Mouse (Mus musculus) stomach, adult 2 months (tissue): ENCODE results near the gene Donson. TPM values are rescaled to one million over a fixed set of nuclear protein-coding genes. Genes with fewer than 3 reads are reported as not detected.

Experiments
- polyA plus RNA-seq: library from polyadenylated mRNA; depleted of rRNA; stranded (reverse); fragments of >200 nt; gene quantifications from 2 replicates; pipeline ENCODE4 v1.2.3, GENCODE M21; 2012; rRNA removed

Donson gene
- 1.8 and 3.4 TPM in 2 replicates for polyA plus RNA-seq

DNA sequence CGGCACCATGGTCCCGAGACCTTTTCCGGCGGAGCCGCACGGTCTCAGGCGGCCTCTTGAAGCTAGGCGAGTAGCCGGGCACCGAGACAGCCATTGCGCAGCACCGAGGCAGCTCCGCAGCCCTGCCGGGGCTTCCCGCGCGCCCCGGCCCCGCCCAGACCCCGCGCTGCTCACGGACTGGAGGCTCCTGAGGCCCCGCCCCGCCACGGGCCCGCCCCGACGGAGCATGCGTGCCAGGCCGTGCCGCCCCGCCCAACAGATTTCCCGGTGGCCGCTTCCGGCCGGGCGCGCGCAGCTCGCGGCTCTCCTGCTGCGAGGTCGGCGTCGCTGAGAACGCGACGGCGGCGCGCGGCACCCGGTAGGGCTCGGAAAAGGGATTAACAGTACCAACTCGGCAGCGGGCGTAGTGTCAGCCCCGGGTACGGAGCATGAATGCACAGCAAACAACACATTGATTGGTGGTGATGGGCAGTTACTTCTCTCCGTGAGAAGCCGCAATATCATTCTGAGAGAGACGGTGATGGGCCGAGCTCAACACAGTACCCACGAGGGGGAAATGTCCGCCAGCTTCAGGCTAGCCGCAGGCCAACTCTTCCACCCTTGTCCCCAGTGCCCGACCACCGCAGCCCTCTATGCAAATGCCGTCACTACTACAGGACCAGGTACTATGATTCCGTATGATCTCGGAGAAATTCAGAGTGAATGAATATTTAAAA is at the start of gene Donson:
Gene Donson (minus strand): TSS at position 152 of the 716 bp plus-strand sequence.

DNA sequence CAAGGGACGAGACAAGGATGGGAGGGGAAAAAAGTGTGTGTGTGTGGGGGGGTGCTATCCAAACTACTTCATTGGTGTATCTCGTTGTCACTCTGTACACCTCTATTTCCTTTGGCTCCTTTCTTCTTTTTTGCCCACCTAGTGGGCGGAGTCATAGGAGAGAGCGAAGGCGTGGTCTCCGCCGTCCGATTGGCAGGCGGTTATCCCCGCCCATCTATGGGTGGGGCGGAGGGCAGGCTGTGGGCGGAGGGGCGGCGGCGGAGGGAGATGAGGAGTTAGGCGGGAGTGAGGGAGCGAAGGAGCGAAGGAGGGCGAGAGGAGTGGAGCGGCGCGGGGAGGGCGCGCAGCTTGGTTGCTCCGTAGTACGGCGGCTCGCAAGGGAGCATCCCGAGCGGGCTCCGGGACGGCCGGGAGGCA is 40.5 kb upstream of the Donson start, which contains the start of gene Itsn1:
Gene Itsn1 (plus strand): TSS at position 216 of the 417 bp plus-strand sequence.

DNA sequence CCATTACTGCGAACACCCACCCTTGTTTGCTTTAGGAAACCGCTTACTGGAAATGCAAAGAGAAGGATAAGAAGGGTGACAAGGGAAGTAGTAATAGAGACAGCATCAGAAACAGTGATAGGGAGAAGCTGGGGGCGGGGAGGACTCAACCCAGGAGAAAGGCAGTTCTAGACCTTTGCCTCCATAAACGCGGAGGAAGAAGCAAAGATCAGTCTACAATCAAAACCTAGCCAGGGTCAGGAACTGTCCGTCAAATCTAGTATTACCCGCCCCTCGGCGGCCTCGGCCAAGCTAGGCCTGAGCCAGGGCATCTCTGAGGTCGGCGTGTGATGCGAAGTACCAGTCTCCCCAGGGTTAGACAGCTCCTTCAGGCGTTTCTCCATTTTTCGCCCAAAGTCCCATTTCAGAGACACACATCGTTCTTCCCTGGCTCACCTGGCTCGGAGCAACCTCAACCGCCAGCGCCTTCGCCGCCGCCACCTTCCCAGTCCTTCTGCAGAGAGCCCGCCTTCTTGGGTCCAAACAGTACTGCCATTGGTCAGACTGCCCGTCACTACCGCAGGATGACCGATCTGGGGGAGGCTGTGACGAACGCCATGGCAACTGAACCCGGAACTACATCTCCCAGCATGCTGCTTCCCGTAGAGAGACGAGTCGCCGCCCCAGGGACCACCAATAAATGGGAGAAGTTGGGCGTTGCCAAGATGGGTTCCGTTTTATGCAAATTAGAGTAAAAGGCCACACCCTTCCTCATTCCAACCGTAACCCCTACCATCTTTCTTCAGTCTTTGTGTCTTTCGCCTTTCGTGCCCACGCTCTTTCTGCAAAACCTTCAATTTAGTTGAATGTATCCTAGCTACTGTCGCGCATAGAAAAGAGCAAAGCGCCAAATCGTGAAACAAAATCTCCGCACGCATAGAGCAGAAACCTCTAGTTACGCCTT is 39.8 kb upstream of the Donson start, which contains the start of gene Cryzl1:
Gene Cryzl1 (minus strand): TSS at position 853 of the 943 bp plus-strand sequence.

DNA sequence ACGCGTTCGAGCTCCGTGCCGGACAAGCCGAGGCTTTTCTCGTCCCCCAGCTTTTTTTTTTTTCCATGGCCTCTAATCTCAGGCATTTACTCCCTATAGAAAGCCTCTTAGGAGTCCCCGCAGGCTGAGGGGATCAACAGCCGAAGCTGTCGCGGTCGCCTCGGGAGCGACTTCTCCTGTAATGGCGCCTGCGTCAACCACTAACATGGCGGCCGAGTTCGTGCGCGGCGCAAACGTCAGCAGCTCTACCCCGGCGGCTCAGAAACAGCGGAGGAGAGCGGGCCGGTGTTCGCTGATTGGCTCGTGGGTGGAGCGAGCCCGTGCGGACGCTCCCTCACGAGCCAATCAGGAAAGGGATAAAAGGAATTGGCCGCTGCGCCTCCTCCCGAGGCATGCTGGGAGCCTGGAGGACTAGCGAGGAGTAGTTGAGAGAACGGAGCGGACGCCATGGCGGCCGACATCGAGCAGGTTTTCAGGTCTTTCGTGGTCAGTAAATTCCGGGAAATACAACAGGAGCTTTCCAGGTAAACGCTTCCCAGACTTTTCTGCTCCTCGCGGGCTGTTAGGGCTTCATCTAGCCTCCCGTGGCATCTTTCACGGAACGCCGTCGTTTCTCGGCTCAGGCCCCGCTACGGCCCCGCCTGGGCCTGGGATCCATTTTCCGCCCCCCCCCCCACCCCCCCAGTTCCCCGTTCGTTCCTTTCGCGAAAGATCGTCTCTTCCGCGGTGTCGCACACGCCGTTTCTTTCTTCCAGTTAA is 40.9 kb downstream of the Donson start, which contains the start of gene Son:
Gene Son (plus strand): TSS at position 46 of the 759 bp plus-strand sequence.

DNA sequence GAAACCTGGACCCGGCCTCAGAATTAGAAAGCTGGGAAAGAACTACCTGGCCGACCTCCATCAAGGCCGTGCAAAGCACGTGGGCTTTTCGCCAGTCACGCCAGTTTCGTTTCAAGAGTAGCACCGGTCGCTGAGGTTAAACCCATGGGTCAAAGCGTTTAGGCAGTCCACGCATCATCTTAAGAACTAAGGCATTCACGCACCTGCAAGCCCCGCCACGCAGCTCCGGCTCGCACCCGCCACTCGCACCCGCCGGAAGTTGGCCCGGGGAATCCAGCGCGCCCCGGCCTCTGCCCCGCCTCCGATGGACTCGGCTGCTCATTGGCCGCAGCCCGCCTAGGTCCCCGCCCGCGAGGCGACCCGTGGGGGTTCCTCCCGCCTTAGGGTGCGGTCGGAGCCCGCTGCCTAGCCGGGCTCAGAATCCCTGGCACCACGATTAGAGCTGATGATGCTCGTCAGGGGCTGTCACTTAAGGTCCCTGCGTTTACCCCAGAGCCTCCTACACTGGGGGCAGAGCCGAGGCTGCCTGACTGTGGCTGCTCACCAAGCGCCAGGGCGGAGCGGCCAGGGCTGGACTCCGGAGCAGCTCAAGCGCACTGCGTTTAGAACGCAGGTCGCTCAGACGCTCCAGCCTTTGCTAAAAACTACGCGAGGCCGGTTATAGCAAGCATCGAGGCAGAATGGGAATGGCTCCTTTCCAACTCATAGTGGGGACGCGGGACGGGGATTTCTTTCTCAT is 41.7 kb downstream of the Donson start, which contains the start of gene Gart:
Gene Gart (minus strand): TSS at position 272 of the 739 bp plus-strand sequence.

Other genes starting within 250 kb of the Donson start
- gene Ifnar1, start 203.5 kb downstream of the Donson start, polyA plus RNA-seq, result 3.4 and 4.3 TPM in 2 replicates
- gene Ifngr2, start 141.7 kb downstream of the Donson start, polyA plus RNA-seq, result 16.2 and 54.5 TPM in 2 replicates
- 16.5 and 17.5 TPM in 2 replicates for gene Tmem50b, start 91.0 kb downstream of the Donson start, polyA plus RNA-seq
- 0.09 and 0.14 TPM in 2 replicates for gene Dnajc28, start 69.7 kb downstream of the Donson start, polyA plus RNA-seq
- gene Gart, start 41.8 kb downstream of the Donson start, polyA plus RNA-seq, result 5.9 and 10.8 TPM in 2 replicates
- gene Son, start 41.3 kb downstream of the Donson start, polyA plus RNA-seq, result 18.5 and 31.4 TPM in 2 replicates
- 4.4 and 5.9 TPM in 2 replicates for gene Cryzl1, start 40.2 kb upstream of the Donson start, polyA plus RNA-seq
- gene Itsn1, start 40.5 kb upstream of the Donson start, polyA plus RNA-seq, result 13.4 and 17.4 TPM in 2 replicates